Mouse (Mus musculus): ENCODE results near the gene Gm11397. TPM values are rescaled to one million over a fixed set of nuclear protein-coding genes. Genes with fewer than 3 reads are reported as not detected.
"Not testable (repeated sequence)": the region's sequence is repeated elsewhere in the genome, so short reads cannot be mapped to it uniquely, and the experiment has no call there.

Gene Gm11397
- not detected in 2 replicates for total RNA-seq (2014; fragmentation: Nextera tagmentation)
- not detected in 2 replicates for total RNA-seq (2017)

DNA sequence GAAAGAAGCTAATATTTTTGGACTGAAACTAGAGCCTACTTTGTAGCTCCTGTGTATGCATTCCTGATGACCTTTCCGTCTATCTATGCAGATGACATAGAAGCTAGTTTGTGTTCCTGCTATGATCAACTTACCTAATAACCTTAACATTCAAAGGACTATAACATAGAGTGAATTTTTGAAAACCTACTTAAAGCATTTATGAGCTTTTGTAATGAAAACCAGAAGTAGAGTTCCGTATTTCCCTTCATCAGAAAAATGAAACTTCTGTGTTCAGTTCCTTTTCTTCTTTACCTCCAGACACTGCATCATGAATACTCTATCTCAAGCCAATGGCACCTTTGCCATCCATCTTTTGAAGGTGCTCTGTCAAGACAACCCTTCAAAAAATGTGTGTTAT lies at the start of gene Gm11397:
Gm11397 (plus strand) TSS at position 301 of the 400 bp plus-strand sequence.
- not testable (repeated sequence) for ATAC-seq (replicated peaks; ENCODE audit: low FRiP score, low TSS enrichment, poor library complexity, severe bottlenecking)

DNA sequence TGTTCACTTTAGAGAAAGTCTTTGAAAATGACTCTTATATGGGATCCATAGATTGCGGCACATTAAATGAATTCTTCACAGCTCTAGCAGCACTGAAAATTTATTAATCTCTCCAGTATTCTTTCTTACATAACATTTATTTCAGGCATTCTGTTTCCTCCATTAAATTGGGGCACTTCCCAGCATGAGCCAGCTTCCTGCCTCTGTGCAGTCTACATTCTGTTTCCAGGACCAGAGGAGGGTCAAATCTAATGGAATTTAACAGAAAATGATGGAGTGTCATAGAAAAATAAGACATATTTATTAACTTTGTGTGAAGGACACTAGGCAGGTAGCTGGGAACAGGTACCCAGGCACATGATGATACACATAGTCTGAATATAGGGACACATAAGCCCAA lies 38.9 kb upstream of the Gm11397 start:
- not testable (repeated sequence) for ATAC-seq (replicated peaks; ENCODE audit: low FRiP score, low TSS enrichment, poor library complexity, severe bottlenecking)

DNA sequence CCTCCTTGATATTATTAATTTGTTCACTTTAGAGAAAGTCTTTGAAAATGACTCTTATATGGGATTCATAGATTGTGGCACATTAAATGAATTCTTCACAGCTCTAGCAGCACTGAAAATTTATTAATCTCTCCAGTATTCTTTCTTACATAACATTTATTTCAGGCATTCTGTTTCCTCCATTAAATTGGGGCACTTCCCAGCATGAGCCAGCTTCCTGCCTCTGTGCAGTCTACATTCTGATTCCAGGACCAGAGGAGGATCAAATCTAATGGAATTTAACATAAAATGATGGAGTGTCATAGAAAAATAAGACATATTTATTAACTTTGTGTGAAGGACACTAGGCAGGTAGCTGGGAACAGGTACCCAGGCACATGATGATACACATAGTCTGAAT lies 37.2 kb downstream of the Gm11397 start:
- ATAC-seq (replicated peaks; ENCODE audit: low FRiP score, low TSS enrichment, poor library complexity, severe bottlenecking), result not testable (repeated sequence)

Other genes starting within 250 kb of the Gm11397 start
- not detected in 2 replicates for gene Serpinb9c, start 236.0 kb upstream of the Gm11397 start, total RNA-seq (2014; fragmentation: Nextera tagmentation)
- gene Serpinb9c, start 236.0 kb upstream of the Gm11397 start, total RNA-seq (2017), result not detected in 2 replicates
- not detected in 2 replicates for gene Serpinb9d, start 202.8 kb upstream of the Gm11397 start, total RNA-seq (2014; fragmentation: Nextera tagmentation)
- gene Serpinb9d, start 202.8 kb upstream of the Gm11397 start, total RNA-seq (2017), result not detected in 2 replicates
- gene Serpinb9e, start 146.1 kb upstream of the Gm11397 start, total RNA-seq (2014; fragmentation: Nextera tagmentation), result not detected in 2 replicates
- not detected in 2 replicates for gene Serpinb9e, start 146.1 kb upstream of the Gm11397 start, total RNA-seq (2017)
- not detected in 2 replicates for gene Serpinb9f, start 71.7 kb upstream of the Gm11397 start, total RNA-seq (2014; fragmentation: Nextera tagmentation)
- not detected in 2 replicates for gene Serpinb9f, start 71.7 kb upstream of the Gm11397 start, total RNA-seq (2017)
- gene Serpinb9g, start 89.0 kb downstream of the Gm11397 start, total RNA-seq (2014; fragmentation: Nextera tagmentation), result not detected in 2 replicates
- not detected in 2 replicates for gene Serpinb9g, start 89.0 kb downstream of the Gm11397 start, total RNA-seq (2017)

Measured in megakaryocyte-erythroid progenitor cell, adult 5-6 weeks (primary cell).